Mouse (Mus musculus) hindbrain, embryonic 12.5 days (tissue): ENCODE results near the gene Itpkb. TPM values are rescaled to one million over a fixed set of nuclear protein-coding genes. Genes with fewer than 3 reads are reported as not detected.

ENCODE experiments used
- polyA plus RNA-seq: library from polyadenylated mRNA; unstranded; fragments of >200 nt; fragmentation: Nextera tagmentation; extraction: Ambion mirVana; gene quantifications from 2 replicates; pipeline ENCODE4 v1.2.1, GENCODE M21; 2016

The Itpkb gene
- polyA plus RNA-seq, 1 experiment from 2014 or later: 8.3 TPM

Other genes with a start within 250 kb of the Itpkb start
- 2.4 and 2.7 TPM in 2 replicates for gene Coq8a, start 130.9 kb upstream of the Itpkb start, polyA plus RNA-seq
- gene Psen2, start 67.0 kb upstream of the Itpkb start, polyA plus RNA-seq: 10.3 and 10.4 TPM in 2 replicates
- 1.3 and 1.7 TPM in 2 replicates for gene Stum, start 153.0 kb downstream of the Itpkb start, polyA plus RNA-seq
- 174 and 178 TPM in 2 replicates for gene Parp1, start 238.4 kb downstream of the Itpkb start, polyA plus RNA-seq